Mouse (Mus musculus) small intestine, adult 2 months (tissue): Measurements from ENCODE around the gene BC029722. TPM values are rescaled to one million over a fixed set of nuclear protein-coding genes. Genes with fewer than 3 reads are reported as not detected.

Experiments
- H3K27ac ChIP-seq: fragments of 200-500 bp; 2 replicates; pipeline ENCODE4 v1.5.1; 2012; ENCODE audit warnings: low read depth, low read length, control low read depth, inconsistent platforms; ENCODE audit not compliant: insufficient read depth
- H3K27me3 ChIP-seq: fragments of 200-500 bp; 2 replicates; pipeline ENCODE4 v1.6.1; 2012; ENCODE audit warnings: mild to moderate bottlenecking, moderate library complexity, low read length, inconsistent platforms; ENCODE audit not compliant: control insufficient read depth, insufficient read depth
- H3K36me3 ChIP-seq: fragments of 200-500 bp; 2 replicates; pipeline ENCODE4 v1.6.1; 2012; ENCODE audit warnings: mild to moderate bottlenecking, low read length, control low read depth, inconsistent platforms; ENCODE audit not compliant: control insufficient read depth, insufficient read depth
- H3K4me1 ChIP-seq: fragments of 200-500 bp; 2 replicates; pipeline ENCODE4 v1.6.1; 2012; ENCODE audit warnings: low read length, inconsistent platforms, mixed read lengths; ENCODE audit not compliant: control insufficient read depth, insufficient read depth, insufficient read length
- H3K4me3 ChIP-seq: fragments of 200-500 bp; 2 replicates; pipeline ENCODE4 v1.5.1; 2012; ENCODE audit warnings: low read depth, mild to moderate bottlenecking, control low read depth, inconsistent platforms, low read length, moderate library complexity
- CTCF ChIP-seq: fragments of 200-500 bp; IDR thresholded peaks from 2 replicates; pipeline ENCODE4 v1.5.1; 2012; ENCODE audit warnings: low read depth, mild to moderate bottlenecking, control low read depth, inconsistent platforms, low read length, moderate library complexity, mixed read lengths; ENCODE audit not compliant: insufficient replicate concordance, insufficient read length; ENCODE audit errors: extremely low read depth
- POLR2A ChIP-seq: fragments of 200-500 bp; IDR thresholded peaks from 2 replicates; pipeline ENCODE4 v1.6.1; 2012; ENCODE audit warnings: low read depth, mild to moderate bottlenecking, control low read depth, inconsistent platforms, low read length, moderate library complexity
- WGBS: fragments of 180-500 bp; shearing (Covaris S2); methylation state at CpG from one replicate; pipeline ENCODE4 v1.1.7; 2018; 5-methylcytosine and 5-hydroxymethylcytosine counted together
- polyA plus RNA-seq: library from polyadenylated mRNA; depleted of rRNA; stranded (reverse); fragments of >200 nt; gene quantifications from 2 replicates; pipeline ENCODE4 v1.2.3, GENCODE M21; 2012

The BC029722 gene
- polyA plus RNA-seq, 1 experiment = 38.3 TPM

DNA sequence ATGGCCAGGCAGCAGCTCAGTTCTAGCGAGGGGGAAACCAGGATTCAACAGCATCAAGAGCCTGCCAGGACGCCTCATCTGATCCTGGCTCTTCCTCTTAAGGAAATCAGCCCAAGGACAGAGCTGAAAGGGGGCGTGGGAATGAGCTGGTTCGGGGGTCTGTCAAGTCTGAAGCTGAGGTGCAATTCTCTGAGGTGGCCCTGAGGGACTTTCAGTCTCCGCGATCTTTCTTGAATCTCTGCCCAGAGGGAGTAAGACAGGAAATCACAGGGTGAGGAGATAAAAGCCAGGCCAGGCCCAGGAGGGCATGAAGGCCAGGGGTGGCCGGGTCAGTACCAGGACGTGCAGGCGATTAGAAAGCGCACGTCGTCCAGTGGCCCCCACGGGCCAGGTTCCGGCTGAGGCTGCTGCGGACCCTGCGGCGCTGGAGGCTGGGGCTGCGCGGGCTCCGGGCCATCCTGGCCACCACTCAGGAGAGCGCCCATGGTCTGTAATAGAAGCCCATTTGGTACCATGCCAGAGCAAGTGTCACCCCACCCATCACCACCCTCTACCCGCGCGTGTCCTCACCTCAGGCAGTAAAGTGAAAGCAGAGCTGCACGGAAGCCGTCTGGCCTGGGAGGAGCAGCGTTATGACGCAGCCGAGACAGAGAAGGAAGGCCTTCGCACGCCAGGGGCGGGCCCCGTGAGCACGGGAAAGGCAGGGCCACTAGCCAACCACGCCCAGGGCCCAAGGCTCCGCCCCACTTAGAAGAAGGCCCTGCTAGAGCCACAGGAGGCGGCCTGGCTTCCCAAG is 432 bp downstream of the BC029722 start:
- H3K27me3 ChIP-seq = no peaks in the 10 kb centered on the region
- H3K27ac ChIP-seq = peak overlapping the region; percentile 99
- peak overlapping the region; percentile 79 for H3K4me3 ChIP-seq
- TF ChIP-seq CTCF (no peak), POLR2A (peak; percentile 80; the same call in 1 of the 2 replicates)
- WGBS = under 1% methylated on average over 36 of the region's 37 CpGs
- H3K4me1 ChIP-seq = peaks cover 24% of the 10 kb centered on the region
- H3K36me3 ChIP-seq = peaks cover 38% of the 10 kb centered on the region

DNA sequence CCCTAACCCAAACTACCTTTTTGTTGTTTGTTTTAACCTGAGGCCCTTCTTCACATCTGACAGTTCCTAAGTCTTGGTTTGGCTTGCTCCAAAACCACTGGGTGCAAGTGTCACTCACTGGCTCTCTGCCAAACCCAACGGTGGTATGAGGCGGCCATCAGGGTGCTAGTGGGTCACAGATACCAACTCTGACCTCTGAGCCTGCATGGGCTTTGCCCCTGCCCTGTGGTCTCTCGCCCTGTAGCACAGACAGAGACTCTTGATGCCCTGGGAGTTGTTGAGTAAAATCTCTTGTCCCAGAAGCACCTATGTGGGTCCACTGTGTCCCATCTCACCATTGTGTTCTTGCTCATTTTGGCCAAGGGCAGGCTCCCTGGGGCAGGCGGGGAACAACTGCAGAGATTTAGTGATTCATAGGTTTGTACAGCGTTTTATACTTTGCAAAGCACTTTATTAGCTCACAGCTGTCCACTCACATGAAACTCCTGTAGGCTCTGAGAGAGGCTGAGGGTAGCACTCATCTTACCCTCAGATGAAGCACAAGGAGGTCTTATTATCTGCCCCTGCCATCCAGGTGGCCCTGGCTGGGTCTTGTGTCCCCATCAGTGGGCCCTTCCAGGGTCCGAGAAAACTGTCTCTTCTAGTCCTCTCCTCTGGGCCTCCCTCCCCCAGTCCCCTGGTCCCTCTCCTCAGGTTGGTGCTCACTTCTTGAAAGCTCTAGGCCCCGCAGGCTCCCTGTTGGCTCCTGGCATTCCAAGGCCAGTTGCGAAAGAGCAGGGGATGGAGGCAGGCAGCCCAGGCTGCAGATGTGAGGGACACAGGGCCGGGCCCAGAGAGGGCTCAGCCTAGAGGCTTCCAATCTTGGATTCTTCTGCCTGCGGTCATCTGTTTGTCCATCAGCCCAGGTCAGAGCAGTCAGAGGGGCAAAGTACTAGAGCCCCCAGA is 1.7 kb downstream of the BC029722 start:
- Histone ChIP-seq H3K27me3 (no peaks in the 10 kb centered on the region), H3K4me3 (no peak overlapping the region), H3K27ac (no peak overlapping the region), H3K4me1 (peaks cover 20% of the 10 kb centered on the region), H3K36me3 (peaks cover 26% of the 10 kb centered on the region)
- TF ChIP-seq POLR2A = no peak
- TF ChIP-seq CTCF = no peak
- 76% methylated on average over 10 of the region's 10 CpGs for WGBS

DNA sequence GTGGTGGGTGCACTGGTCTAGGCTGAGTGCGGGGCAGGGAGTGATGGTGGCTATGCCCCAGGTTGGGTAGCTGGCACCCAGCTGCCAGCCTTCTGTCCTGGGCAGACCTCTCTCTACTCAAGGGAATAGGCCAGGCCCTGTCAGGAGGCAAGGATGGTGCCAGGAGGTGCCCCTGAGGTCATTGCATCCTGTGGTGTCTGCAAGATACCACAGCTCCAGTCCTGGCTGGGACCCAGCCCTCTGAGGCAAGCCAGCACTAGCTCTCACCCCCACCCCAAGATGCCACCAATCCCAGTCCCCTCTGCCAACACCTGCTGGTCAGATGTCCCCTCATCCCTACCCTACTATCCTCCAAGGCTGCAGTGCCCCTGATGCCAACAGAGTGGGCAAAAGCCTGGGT is 3.0 kb downstream of the BC029722 start:
- TF ChIP-seq POLR2A (no peak), CTCF (no peak)
- Histone ChIP-seq H3K4me3 (no peak overlapping the region), H3K27ac (no peak overlapping the region), H3K4me1 (peaks cover 20% of the 10 kb centered on the region), H3K27me3 (no peaks in the 10 kb centered on the region), H3K36me3 (peaks cover 13% of the 10 kb centered on the region)
- 100% methylated on average over 1 of the region's 1 CpGs for WGBS

DNA sequence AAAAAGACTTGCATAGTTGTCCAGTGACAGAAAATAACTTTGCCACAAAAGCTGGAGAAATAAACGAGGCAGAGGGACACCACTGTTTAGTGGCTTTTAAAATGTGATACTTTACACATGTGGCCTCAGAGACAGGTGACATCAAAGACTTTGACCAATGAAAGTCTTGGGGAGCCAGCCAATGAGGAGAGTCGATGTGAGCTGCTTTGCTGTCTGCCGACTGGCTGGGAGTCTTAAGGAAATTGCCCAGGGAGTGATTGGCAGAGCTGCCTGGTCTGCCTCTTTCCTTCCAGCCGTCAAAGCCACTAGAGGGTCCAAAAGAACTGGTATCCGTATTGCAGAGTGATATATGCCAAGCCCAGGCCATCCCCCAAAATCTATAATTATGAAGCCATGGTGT is 4.4 kb downstream of the BC029722 start:
- WGBS = 14% methylated on average over 5 of the region's 5 CpGs
- Histone ChIP-seq H3K27ac (no peak overlapping the region), H3K27me3 (no peaks in the 10 kb centered on the region), H3K4me1 (peaks cover 19% of the 10 kb centered on the region), H3K36me3 (peaks cover 4% of the 10 kb centered on the region; the same call in 1 of the 2 replicates), H3K4me3 (no peak overlapping the region)
- TF ChIP-seq CTCF (no peak), POLR2A (no peak)

DNA sequence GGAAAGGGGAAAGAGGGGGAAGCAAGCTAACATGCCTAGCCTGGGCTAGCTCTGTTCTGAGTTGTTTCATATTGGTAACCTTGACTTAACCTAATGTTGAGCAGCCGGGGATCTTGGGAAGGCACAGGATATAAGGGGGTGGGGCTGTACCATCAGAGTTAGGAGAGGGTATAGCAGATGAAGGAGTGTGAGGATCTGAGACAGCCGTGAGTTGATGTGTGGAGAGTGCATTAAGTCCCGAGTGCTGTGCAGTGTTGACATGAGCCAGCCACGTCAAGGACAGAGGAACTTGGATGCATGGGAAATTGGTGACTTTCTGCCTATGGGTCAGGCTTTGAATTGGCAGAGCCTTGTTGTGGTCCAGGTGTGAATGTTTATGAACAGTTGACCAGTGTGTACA is 6.6 kb downstream of the BC029722 start:
- WGBS = 76% methylated on average over 4 of the region's 4 CpGs
- Histone ChIP-seq H3K4me3 (no peak overlapping the region), H3K36me3 (no peaks in the 10 kb centered on the region), H3K27me3 (no peaks in the 10 kb centered on the region), H3K27ac (no peak overlapping the region), H3K4me1 (peaks cover 6% of the 10 kb centered on the region)
- TF ChIP-seq CTCF (no peak), POLR2A (no peak)

GRCm38 (mm10) chr2:155811821-155812396 is 7.3 kb downstream of the BC029722 start:
- Histone ChIP-seq H3K27me3 (no peaks in the 10 kb centered on the region), H3K4me1 (peaks cover 14% of the 10 kb centered on the region), H3K27ac (no peak overlapping the region), H3K4me3 (no peak overlapping the region), H3K36me3 (no peaks in the 10 kb centered on the region)
- 47% methylated on average over 16 of the region's 16 CpGs for WGBS
- TF ChIP-seq POLR2A = no peak
- TF ChIP-seq CTCF = peak; percentile 93; the same call in 1 of the 2 replicates
